Mouse (Mus musculus) stomach, postnatal 0 days (tissue): Measurements from ENCODE around the gene Pfdn2.

ENCODE experiments used
- CTCF ChIP-seq: IDR thresholded peaks from 2 replicates; pipeline ENCODE4 v1.5.1; 2016; ENCODE audit warnings: antibody characterized with exemption, low read depth, mild to moderate bottlenecking, moderate library complexity
- EP300 ChIP-seq: optimal IDR thresholded peaks from 2 replicates; pipeline ENCODE3; 2016; ENCODE audit warnings: antibody characterized with exemption

GRCm38 (mm10) chr1:171298226-171298625 is 47.2 kb upstream of the Pfdn2 start:
- TF ChIP-seq CTCF (no peak), EP300 (no peak)
